Mouse (Mus musculus) forebrain, embryonic 16.5 days (tissue): Measurements from ENCODE around the gene Ndufa13. TPM values are rescaled to one million over a fixed set of nuclear protein-coding genes. Genes with fewer than 3 reads are reported as not detected.

Experiments
- ATAC-seq: fragments of 200-750 bp; cut with Nextera tagmentation; 2 replicates; pipeline ENCODE4 v1.8.0; 2017; ENCODE audit warnings: mild to moderate bottlenecking, moderate library complexity
- H3K27ac ChIP-seq: fragments of 300-500 bp; sonication (generic); 2 replicates; pipeline ENCODE4 v1.5.1; 2014; ENCODE audit warnings: low read length, control low read depth
- H3K27me3 ChIP-seq: fragments of 300-500 bp; sonication (generic); replicated peaks from 2 replicates; pipeline ENCODE4 v1.6.1; 2014; ENCODE audit warnings: low read length; ENCODE audit not compliant: control insufficient read depth, insufficient read depth
- H3K36me3 ChIP-seq: fragments of 300-500 bp; sonication (generic); 2 replicates; pipeline ENCODE4 v1.6.1; 2014; ENCODE audit not compliant: control insufficient read depth, insufficient read depth
- H3K4me1 ChIP-seq: fragments of 300-500 bp; sonication (generic); replicated peaks from 2 replicates; pipeline ENCODE4 v1.6.1; 2014; ENCODE audit warnings: low read length; ENCODE audit not compliant: control insufficient read depth, insufficient read depth
- H3K4me2 ChIP-seq: fragments of 300-500 bp; sonication (generic); 2 replicates; pipeline ENCODE4 v1.6.1; 2014; ENCODE audit warnings: mild to moderate bottlenecking, low read length, control low read depth
- H3K4me3 ChIP-seq: fragments of 300-500 bp; sonication (generic); replicated peaks from 2 replicates; pipeline ENCODE4 v1.5.1; 2014; ENCODE audit warnings: mild to moderate bottlenecking, low read length, control low read depth
- H3K9ac ChIP-seq: fragments of 300-500 bp; sonication (generic); replicated peaks from 2 replicates; pipeline ENCODE4 v1.6.1; 2014; ENCODE audit warnings: low read depth, low read length, control low read depth
- H3K9me3 ChIP-seq: fragments of 300-500 bp; sonication (generic); 2 replicates; pipeline ENCODE4 v1.6.1; 2016; ENCODE audit warnings: low read length; ENCODE audit not compliant: control insufficient read depth
- WGBS: fragments of 180-500 bp; shearing (Covaris S2); extraction: QIAGEN DNeasy Blood & Tissue Kit; methylation state at CpG from one replicate; pipeline ENCODE4 v1.1.7; 2014; 5-methylcytosine and 5-hydroxymethylcytosine counted together
- polyA plus RNA-seq: library from polyadenylated mRNA; unstranded; fragments of >200 nt; fragmentation: Nextera tagmentation; extraction: Ambion mirVana; gene quantifications from 2 replicates; pipeline ENCODE4 v1.2.1, GENCODE M21; 2015

Gene Ndufa13
- polyA plus RNA-seq, 1 experiment from 2014 or later, result 144 TPM

DNA sequence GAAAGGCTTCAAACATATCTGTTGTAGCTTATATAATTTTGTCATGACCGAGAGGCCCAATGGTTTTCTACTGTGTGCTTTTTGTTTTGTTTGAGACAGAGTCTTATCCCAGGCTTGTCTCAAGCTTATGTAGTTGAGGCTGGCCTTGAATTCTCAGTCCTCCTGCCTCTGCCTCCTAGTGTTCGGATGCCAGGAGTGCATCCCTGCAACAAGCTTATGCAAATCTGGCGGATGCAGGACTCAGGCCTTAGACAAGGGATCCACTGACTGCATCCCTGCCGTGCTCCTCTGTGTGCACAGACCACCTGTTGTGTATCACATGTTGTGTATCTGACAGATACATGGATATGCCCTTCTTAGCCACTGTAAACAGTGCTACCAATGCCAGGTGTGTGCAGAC lies 41.6 kb downstream of the Ndufa13 start:
- WGBS, result 59% methylated on average over 4 of the region's 4 CpGs
- Histone ChIP-seq H3K9ac (no peak overlapping the region), H3K9me3 (no peaks in the 10 kb centered on the region), H3K27me3 (no peaks in the 10 kb centered on the region), H3K4me2 (no peak overlapping the region), H3K4me1 (no peaks in the 10 kb centered on the region), H3K27ac (no peak overlapping the region), H3K36me3 (peaks cover 2% of the 10 kb centered on the region; the same call in 1 of the 2 replicates), H3K4me3 (no peak overlapping the region)
- ATAC-seq, result no peak

DNA sequence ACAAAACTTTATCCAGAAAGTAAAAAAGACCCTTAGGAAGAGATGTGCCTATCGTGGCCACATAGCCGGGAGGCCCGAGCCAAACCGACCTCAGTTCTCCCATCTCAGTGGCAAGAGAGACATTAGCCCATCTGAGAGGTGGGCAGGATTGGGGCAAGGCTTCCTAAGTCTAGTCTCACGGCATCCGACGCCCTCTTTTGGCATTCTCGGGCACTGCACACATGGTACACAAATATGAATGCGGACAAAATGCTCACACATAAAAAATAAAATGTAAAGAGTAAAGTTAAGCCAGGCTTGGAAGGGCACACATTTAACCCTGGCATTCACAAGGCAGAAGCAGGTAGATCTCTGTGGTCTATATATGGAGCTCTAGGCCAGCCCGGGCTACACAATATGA lies 48.5 kb downstream of the Ndufa13 start:
- 96% methylated on average over 10 of the region's 10 CpGs for WGBS
- no peaks in the 10 kb centered on the region for H3K36me3 ChIP-seq
- no peaks in the 10 kb centered on the region for H3K9me3 ChIP-seq
- H3K4me1 ChIP-seq, result no peaks in the 10 kb centered on the region
- ATAC-seq, result no peak
- no peak overlapping the region for H3K4me3 ChIP-seq
- H3K9ac ChIP-seq, result no peak overlapping the region
- H3K27me3 ChIP-seq, result no peaks in the 10 kb centered on the region
- H3K4me2 ChIP-seq, result no peak overlapping the region
- H3K27ac ChIP-seq, result no peak overlapping the region

DNA sequence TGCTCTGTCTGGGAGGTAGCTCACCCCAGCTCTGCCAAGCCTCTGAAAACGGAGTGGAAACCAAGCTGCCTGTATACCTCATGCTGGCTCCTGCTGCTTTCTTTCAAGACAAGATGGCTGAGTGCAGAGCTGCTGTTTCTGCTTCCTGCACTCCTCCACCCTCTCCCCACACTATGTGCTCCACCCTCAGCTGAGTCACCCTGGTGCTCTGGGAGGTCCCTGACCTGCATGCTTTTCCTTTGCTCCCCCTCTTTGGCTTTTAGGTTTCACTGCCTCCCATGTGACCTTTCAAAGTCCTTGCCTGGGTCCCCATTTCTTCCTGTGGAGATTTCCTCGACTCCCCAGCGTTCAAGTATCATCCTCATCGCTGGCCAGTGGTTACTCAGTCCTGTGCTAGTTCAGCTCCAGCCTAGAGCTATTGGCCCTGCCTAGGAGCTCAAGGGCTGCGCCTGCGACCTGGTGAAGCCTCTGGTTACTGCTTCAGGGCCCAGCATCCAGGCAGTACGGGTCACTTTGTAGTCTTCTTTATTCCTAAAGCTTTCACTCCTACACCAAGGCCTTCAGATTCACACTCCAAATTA lies 51.3 kb downstream of the Ndufa13 start:
- 85% methylated on average over 7 of the region's 7 CpGs for WGBS
- Histone ChIP-seq H3K36me3 (no peaks in the 10 kb centered on the region), H3K4me1 (no peaks in the 10 kb centered on the region), H3K27me3 (no peaks in the 10 kb centered on the region), H3K9ac (no peak overlapping the region), H3K9me3 (no peaks in the 10 kb centered on the region), H3K4me2 (no peak overlapping the region), H3K27ac (no peak overlapping the region), H3K4me3 (no peak overlapping the region)
- no peak for ATAC-seq

DNA sequence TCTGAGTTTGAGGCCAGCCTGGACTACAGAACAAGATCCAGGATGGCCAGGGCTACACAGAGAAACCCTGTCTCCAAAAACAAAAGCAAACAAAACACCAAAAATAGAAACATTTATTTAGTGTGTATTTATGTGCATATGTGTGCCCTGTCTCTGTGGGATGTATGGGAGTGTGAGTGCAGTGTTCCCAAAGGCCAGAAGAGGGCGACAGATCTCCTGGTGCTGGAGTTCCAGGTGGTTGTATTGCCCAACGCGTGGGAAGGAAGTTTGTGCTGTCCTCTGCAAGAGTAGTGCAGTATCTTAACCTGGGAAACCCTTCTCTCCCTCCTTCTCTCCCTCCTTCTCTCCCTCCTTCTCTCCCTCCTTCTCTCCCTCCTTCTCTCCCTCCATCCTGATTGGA lies 52.5 kb downstream of the Ndufa13 start:
- Histone ChIP-seq H3K27me3 (no peaks in the 10 kb centered on the region), H3K9me3 (no peaks in the 10 kb centered on the region), H3K4me1 (no peaks in the 10 kb centered on the region), H3K27ac (no peak overlapping the region), H3K9ac (no peak overlapping the region), H3K36me3 (no peaks in the 10 kb centered on the region), H3K4me2 (no peak overlapping the region), H3K4me3 (no peak overlapping the region)
- ATAC-seq, result no peak
- WGBS, result 46% methylated on average over 3 of the region's 3 CpGs

DNA sequence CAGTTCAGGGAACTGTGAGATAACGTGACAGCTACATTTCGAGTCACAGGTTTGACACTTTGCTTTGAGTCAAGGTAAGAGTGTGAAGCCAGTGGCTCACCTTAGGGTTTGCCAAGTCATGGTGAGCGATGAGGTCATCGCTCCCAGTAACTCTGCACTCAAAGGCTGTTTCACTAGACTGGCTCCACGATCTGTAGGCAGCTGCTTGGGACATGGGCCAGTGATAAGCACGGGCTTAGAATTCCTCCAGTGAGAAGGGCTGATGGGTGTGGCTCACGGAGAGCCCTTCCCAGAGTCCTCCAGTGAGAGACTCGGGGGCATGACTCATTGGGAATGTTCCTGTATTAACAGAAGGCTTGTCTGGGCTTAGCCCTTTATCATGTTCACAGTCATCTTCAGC lies 53.4 kb downstream of the Ndufa13 start:
- no peak overlapping the region for H3K4me2 ChIP-seq
- ATAC-seq, result no peak
- 93% methylated on average over 8 of the region's 8 CpGs for WGBS

DNA sequence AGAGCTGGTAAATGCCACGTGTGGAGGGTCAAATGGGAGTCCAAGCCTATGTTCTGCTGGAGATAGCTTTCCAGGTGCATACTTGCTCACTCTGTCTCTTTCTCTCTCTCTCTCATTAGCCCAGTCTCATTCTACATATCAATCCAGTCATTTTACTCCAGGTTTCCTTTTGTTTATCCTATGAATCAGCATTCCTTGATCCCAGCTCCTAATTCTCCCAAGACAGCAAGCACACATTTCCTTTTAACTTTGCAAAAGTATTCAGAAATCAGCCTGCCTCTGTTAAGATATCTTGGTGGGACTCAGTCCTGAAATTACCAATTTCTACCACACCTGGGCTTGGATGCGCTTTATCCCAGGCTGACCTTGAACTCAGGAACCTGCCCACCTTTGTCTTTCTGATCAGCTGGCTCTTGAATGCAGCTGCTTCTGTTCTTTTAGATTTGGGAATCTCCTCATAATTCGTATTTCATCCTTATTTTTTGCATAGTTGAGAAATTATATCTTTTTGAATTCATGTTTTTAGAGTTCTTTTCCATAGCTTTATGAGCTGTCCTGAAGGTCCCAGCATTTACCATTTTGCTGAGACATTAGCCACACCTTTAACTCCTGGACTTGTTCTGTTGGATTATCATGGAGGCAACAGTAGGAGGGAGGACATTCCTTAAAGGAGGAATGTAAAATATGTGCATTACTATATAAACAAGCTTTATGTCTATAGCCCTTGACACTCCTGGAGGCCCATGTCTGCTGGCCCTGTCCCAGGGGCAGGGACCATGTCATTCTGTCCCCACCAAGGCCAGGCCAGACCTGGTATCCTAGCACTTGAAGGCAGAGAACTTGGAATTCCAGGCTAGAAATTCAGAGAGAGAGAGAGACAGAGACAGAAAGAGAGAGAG lies 54.9 kb downstream of the Ndufa13 start:
- Histone ChIP-seq H3K4me3 (no peak overlapping the region), H3K4me1 (no peaks in the 10 kb centered on the region), H3K9me3 (no peaks in the 10 kb centered on the region), H3K36me3 (no peaks in the 10 kb centered on the region), H3K4me2 (no peak overlapping the region), H3K9ac (no peak overlapping the region), H3K27ac (no peak overlapping the region), H3K27me3 (no peaks in the 10 kb centered on the region)
- 84% methylated on average over 3 of the region's 3 CpGs for WGBS
- no peak for ATAC-seq

More for the DNA sequence above, 53.4 kb downstream of the Ndufa13 start:
- Histone ChIP-seq H3K4me1 (no peaks in the 10 kb centered on the region), H3K27ac (no peak overlapping the region), H3K9ac (no peak overlapping the region), H3K4me3 (no peak overlapping the region), H3K9me3 (no peaks in the 10 kb centered on the region), H3K27me3 (no peaks in the 10 kb centered on the region), H3K36me3 (no peaks in the 10 kb centered on the region)

Other genes starting within 250 kb of the Ndufa13 start
- 1.9 and 2.6 TPM in 2 replicates for gene Zfp964, start 248.1 kb downstream of the Ndufa13 start, polyA plus RNA-seq
- 33.5 and 41.5 TPM in 2 replicates for gene Zfp869, start 191.8 kb downstream of the Ndufa13 start, polyA plus RNA-seq
- gene Zfp963, start 152.6 kb downstream of the Ndufa13 start, polyA plus RNA-seq, result 9.6 and 10.0 TPM in 2 replicates
- gene Gm20422, start 127.7 kb downstream of the Ndufa13 start, polyA plus RNA-seq, result 0.35 and 0.97 TPM in 2 replicates
- gene Atp13a1, start 111.4 kb downstream of the Ndufa13 start, polyA plus RNA-seq, result 57.1 and 58.0 TPM in 2 replicates
- gene Zfp866, start 111.4 kb downstream of the Ndufa13 start, polyA plus RNA-seq, result 48.5 and 51.0 TPM in 2 replicates
- gene Gmip, start 93.9 kb downstream of the Ndufa13 start, polyA plus RNA-seq, result 40.0 and 51.7 TPM in 2 replicates
- 0.73 and 0.84 TPM in 2 replicates for gene Lpar2, start 80.1 kb downstream of the Ndufa13 start, polyA plus RNA-seq
- 47.2 and 48.0 TPM in 2 replicates for gene Pbx4, start 70.1 kb downstream of the Ndufa13 start, polyA plus RNA-seq
- gene Cilp2, start 14.9 kb downstream of the Ndufa13 start, polyA plus RNA-seq, result 4.9 and 5.0 TPM in 2 replicates
- gene Tssk6, start 374 bp downstream of the Ndufa13 start, polyA plus RNA-seq, result 2.7 and 2.8 TPM in 2 replicates
- 6.7 and 10.1 TPM in 2 replicates for gene Yjefn3, start 154 bp upstream of the Ndufa13 start, polyA plus RNA-seq
- gene Gatad2a, start 93.8 kb upstream of the Ndufa13 start, polyA plus RNA-seq, result 22.6 and 23.5 TPM in 2 replicates
- gene Mau2, start 140.2 kb upstream of the Ndufa13 start, polyA plus RNA-seq, result 85.6 and 93.5 TPM in 2 replicates
- 59.2 and 67.5 TPM in 2 replicates for gene Sugp1, start 140.3 kb upstream of the Ndufa13 start, polyA plus RNA-seq
- 1.0 and 1.2 TPM in 2 replicates for gene Tm6sf2, start 170.4 kb upstream of the Ndufa13 start, polyA plus RNA-seq
- 0.25 and 0.63 TPM in 2 replicates for gene Hapln4, start 180.9 kb upstream of the Ndufa13 start, polyA plus RNA-seq
- 145 and 166 TPM in 2 replicates for gene Ncan, start 218.3 kb upstream of the Ndufa13 start, polyA plus RNA-seq
- gene Nr2c2ap, start 228.8 kb upstream of the Ndufa13 start, polyA plus RNA-seq, result 44.0 and 44.8 TPM in 2 replicates
- gene Rfxank, start 236.6 kb upstream of the Ndufa13 start, polyA plus RNA-seq, result 10.5 and 14.4 TPM in 2 replicates
- gene Borcs8, start 236.9 kb upstream of the Ndufa13 start, polyA plus RNA-seq, result 48.1 and 60.0 TPM in 2 replicates
- gene Mef2b, start 237.2 kb upstream of the Ndufa13 start, polyA plus RNA-seq, result 0.34 and 0.81 TPM in 2 replicates